Mouse (Mus musculus): ENCODE data around the gene Gm13271. TPM values are rescaled to one million over a fixed set of nuclear protein-coding genes. Genes with fewer than 3 reads are reported as not detected.

The Gm13271 gene
- polyA plus RNA-seq (2017; shearing (Covaris generic)), result not detected

DNA sequence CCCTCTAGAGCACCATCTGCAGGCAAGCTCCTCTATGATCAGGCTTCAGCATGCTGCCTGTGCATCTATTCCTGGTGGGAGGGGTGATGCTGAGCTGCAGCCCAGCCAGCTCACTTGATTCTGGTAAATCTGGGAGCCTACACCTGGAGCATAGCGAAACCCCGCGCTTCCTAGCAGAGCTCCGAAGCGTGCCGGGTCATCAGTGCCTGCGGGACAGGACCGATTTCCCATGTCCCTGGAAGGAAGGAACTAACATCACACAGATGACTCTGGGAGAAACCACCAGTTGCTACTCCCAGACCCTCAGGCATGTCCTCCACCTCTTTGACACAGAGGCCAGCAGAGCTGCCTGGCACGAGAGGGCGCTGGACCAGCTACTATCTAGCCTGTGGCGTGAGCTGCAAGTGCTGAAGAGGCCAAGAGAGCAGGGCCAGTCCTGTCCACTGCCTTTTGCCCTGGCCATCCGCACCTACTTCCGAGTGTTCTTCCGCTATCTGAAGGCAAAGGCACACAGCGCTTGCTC, at the start of gene Gm13271:
Gene Gm13271 (plus strand): TSS at position 51 of the 523 bp plus-strand sequence.

DNA sequence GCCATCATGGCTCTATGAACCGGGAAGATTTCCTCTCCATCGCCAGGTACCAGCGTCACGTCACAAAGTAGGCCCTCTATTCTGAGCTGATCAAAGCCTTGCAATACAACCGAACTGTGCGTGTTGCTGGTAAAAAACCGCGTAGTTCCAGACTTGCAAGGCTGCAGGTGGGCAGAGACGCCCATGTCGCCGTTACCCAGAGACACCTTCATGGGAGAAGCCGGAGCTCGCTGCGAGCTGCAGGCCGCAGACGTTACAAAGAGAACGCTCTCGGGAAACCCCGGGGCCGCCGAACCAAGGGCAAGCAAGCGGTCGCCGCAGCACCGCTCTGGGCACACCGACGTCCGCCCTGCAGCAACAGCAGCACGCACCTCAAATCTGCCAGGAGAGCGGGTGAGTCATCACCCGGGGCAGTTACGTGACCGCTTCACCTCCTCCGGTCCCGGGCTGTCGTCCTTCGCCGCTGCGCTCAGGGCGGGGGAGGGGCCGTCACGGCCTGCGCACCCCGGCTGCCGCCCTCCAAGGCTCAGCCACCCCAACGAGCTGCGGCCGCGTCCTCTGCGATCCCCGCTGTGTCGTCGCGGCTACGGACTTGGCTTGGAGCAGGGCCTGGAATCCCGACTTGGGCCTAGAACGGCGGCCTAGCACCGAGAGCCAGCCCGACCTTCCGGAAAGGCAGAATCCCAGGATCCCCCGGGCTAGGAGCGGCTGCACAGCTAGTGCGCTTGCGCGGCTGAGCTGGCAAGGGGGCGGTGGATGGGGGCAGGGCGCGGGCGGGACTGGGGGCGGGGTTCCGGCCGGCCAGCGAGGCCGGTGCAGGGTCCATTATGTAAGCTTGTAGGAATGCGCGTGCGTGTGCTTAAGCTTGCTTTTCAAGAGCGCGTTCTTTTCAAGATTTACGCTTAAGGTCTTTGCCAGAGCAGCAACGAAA, 32.6 kb upstream of the Gm13271 start, which contains the start of the genes Gm26566 and Klhl9:
Gene Gm26566 (plus strand): TSS at position 15 of the 931 bp plus-strand sequence.
Gene Klhl9 (minus strand): TSS at position 675 of the 931 bp plus-strand sequence.

DNA sequence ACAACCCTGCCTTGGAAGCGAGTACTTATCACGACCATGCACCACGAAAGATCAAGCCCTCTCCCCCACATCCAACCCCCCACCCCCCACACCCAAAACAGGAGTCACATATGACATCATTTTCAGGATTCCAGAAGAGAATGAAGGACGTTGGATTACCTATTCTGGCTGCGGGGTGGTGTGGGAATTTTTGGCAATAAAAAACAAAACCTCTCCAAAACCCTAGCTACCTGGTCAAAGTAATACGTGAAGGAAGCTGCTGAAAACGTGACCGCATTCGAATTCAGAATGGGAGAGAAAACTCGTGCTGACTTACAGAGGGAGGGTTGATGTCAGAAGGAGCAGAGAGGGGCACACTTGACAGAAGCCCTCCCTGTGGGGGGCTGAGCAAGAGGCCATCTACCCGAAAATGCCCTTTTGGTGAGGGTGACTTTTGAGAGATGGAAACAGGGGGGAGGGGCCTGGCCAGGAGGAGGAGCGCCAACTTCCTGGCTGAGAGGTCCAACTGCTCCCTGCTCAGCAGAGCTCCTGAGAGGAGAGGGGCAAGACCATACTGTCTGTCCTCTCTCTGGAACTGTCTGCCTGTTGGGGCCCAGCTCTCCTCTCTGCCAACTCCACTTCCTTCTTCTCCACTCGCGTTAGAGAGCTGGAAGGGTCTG, 5.1 kb downstream of the Gm13271 start, which contains the start of gene Gm13283:
Gene Gm13283 (plus strand): TSS at position 510 of the 659 bp plus-strand sequence.

DNA sequence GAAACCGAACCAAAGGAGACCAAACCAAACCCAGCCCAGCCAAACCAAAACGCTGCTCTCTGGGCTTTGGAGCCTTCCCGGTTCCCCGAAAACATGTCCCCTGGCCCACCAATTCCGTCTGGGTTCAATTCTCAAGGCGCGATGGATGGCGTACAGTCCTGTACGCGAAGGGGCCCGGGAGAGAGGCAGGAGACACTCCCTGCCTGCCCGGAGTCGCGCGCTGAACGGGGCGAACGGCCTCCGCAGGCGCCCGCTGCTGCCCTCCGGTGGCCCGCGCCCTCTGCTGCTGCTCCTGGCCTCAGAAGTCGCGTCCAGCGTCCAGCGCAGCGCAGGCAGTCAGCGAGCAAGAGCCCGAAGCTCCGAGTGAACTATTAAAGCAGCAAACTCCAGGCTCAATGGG, 18.9 kb downstream of the Gm13271 start, which contains the start of gene Gm13290:
Gene Gm13290 (plus strand): TSS at position 301 of the 400 bp plus-strand sequence.

DNA sequence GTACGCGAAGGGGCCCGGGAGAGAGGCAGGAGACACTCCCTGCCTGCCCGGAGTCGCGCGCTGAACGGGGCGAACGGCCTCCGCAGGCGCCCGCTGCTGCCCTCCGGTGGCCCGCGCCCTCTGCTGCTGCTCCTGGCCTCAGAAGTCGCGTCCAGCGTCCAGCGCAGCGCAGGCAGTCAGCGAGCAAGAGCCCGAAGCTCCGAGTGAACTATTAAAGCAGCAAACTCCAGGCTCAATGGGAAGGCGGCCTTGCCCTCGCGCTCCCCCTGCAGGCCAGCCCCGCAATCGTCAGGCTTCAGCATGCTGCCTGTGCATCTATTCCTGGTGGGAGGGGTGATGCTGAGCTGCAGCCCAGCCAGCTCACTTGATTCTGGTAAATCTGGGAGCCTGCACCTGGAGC, 22.0 kb downstream of the Gm13271 start, which contains the start of gene Gm13289:
Gene Gm13289 (plus strand): TSS at position 301 of the 400 bp plus-strand sequence.

DNA sequence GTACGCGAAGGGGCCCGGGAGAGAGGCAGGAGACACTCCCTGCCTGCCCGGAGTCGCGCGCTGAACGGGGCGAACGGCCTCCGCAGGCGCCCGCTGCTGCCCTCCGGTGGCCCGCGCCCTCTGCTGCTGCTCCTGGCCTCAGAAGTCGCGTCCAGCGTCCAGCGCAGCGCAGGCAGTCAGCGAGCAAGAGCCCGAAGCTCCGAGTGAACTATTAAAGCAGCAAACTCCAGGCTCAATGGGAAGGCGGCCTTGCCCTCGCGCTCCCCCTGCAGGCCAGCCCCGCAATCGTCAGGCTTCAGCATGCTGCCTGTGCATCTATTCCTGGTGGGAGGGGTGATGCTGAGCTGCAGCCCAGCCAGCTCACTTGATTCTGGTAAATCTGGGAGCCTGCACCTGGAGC, 24.9 kb downstream of the Gm13271 start, which contains the start of gene Gm13272:
Gene Gm13272 (plus strand): TSS at position 301 of the 400 bp plus-strand sequence.

DNA sequence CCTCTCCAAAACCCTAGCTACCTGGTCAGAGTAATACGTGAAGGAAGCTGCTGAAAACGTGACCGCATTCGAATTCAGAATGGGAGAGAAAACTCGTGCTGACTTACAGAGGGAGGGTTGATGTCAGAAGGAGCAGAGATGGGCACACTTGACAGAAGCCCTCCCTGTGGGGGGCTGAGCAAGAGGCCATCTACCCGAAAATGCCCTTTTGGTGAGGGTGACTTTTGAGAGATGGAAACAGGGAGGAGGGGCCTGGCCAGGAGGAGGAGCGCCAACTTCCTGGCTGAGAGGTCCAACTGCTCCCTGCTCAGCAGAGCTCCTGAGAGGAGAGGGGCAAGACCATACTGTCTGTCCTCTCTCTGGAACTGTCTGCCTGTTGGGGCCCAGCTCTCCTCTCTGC, 27.2 kb downstream of the Gm13271 start, which contains the start of gene Ifnz:
Gene Ifnz (plus strand): TSS at position 301 of the 400 bp plus-strand sequence.

DNA sequence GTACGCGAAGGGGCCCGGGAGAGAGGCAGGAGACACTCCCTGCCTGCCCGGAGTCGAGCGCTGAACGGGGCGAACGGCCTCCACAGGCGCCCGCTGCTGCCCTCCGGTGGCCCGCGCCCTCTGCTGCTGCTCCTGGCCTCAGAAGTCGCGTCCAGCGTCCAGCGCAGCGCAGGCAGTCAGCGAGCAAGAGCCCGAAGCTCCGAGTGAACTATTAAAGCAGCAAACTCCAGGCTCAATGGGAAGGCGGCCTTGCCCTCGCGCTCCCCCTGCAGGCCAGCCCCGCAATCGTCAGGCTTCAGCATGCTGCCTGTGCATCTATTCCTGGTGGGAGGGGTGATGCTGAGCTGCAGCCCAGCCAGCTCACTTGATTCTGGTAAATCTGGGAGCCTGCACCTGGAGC, 30.7 kb downstream of the Gm13271 start, which contains the start of gene Gm13276:
Gene Gm13276 (plus strand): TSS at position 301 of the 400 bp plus-strand sequence.

DNA sequence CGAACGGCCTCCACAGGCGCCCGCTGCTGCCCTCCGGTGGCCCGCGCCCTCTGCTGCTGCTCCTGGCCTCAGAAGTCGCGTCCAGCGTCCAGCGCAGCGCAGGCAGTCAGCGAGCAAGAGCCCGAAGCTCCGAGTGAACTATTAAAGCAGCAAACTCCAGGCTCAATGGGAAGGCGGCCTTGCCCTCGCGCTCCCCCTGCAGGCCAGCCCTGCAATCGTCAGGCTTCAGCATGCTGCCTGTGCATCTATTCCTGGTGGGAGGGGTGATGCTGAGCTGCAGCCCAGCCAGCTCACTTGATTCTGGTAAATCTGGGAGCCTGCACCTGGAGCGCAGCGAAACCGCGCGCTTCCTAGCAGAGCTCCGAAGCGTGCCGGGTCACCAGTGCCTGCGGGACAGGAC, 33.7 kb downstream of the Gm13271 start, which contains the start of gene Gm13277:
Gene Gm13277 (plus strand): TSS at position 231 of the 400 bp plus-strand sequence.

DNA sequence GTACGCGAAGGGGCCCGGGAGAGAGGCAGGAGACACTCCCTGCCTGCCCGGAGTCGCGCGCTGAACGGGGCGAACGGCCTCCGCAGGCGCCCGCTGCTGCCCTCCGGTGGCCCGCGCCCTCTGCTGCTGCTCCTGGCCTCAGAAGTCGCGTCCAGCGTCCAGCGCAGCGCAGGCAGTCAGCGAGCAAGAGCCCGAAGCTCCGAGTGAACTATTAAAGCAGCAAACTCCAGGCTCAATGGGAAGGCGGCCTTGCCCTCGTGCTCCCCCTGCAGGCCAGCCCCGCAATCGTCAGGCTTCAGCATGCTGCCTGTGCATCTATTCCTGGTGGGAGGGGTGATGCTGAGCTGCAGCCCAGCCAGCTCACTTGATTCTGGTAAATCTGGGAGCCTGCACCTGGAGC, 36.6 kb downstream of the Gm13271 start, which contains the start of gene Gm13278:
Gene Gm13278 (plus strand): TSS at position 301 of the 400 bp plus-strand sequence.

DNA sequence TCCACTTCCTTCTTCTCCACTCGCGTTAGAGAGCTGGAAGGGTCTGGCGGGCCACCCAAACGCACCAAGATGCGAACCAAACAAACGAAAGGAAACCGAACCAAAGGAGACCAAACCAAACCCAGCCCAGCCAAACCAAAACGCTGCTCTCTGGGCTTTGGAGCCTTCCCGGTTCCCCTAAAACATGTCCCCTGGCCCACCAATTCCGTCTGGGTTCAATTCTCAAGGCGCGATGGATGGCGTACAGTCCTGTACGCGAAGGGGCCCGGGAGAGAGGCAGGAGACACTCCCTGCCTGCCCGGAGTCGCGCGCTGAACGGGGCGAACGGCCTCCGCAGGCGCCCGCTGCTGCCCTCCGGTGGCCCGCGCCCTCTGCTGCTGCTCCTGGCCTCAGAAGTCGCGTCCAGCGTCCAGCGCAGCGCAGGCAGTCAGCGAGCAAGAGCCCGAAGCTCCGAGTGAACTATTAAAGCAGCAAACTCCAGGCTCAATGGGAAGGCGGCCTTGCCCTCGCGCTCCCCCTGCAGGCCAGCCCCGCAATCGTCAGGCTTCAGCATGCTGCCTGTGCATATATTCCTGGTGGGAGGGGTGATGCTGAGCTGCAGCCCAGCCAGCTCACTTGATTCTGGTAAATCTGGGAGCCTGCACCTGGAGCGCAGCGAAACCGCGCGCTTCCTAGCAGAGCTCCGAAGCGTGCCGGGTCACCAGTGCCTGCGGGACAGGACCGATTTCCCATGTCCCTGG, 39.4 kb downstream of the Gm13271 start, which contains the start of gene Gm13275:
Gene Gm13275 (plus strand): TSS at position 552 of the 740 bp plus-strand sequence.

DNA sequence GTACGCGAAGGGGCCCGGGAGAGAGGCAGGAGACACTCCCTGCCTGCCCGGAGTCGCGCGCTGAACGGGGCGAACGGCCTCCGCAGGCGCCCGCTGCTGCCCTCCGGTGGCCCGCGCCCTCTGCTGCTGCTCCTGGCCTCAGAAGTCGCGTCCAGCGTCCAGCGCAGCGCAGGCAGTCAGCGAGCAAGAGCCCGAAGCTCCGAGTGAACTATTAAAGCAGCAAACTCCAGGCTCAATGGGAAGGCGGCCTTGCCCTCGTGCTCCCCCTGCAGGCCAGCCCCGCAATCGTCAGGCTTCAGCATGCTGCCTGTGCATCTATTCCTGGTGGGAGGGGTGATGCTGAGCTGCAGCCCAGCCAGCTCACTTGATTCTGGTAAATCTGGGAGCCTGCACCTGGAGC, 42.4 kb downstream of the Gm13271 start, which contains the start of gene Gm13279:
Gene Gm13279 (plus strand): TSS at position 301 of the 400 bp plus-strand sequence.

DNA sequence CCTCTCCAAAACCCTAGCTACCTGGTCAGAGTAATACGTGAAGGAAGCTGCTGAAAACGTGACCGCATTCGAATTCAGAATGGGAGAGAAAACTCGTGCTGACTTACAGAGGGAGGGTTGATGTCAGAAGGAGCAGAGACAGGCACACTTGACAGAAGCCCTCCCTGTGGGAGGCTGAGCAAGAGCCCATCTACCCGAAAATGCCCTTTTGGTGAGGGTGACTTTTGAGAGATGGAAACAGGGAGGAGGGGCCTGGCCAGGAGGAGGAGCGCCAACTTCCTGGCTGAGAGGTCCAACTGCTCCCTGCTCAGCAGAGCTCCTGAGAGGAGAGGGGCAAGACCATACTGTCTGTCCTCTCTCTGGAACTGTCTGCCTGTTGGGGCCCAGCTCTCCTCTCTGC, 44.7 kb downstream of the Gm13271 start, which contains the start of gene Gm13285:
Gene Gm13285 (plus strand): TSS at position 301 of the 400 bp plus-strand sequence.

DNA sequence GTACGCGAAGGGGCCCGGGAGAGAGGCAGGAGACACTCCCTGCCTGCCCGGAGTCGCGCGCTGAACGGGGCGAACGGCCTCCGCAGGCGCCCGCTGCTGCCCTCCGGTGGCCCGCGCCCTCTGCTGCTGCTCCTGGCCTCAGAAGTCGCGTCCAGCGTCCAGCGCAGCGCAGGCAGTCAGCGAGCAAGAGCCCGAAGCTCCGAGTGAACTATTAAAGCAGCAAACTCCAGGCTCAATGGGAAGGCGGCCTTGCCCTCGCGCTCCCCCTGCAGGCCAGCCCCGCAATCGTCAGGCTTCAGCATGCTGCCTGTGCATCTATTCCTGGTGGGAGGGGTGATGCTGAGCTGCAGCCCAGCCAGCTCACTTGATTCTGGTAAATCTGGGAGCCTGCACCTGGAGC, 48.3 kb downstream of the Gm13271 start, which contains the start of gene Gm13287:
Gene Gm13287 (plus strand): TSS at position 301 of the 400 bp plus-strand sequence.

Other genes starting within 250 kb of the Gm13271 start
- 0.69 TPM for gene Ifnb1, start 232.1 kb upstream of the Gm13271 start, polyA plus RNA-seq (2017; shearing (Covaris generic))
- gene Ifna15, start 196.6 kb upstream of the Gm13271 start, polyA plus RNA-seq (2017; shearing (Covaris generic)), result not detected
- gene Ifna14, start 183.1 kb upstream of the Gm13271 start, polyA plus RNA-seq (2017; shearing (Covaris generic)), result not detected
- not detected for gene Ifna9, start 162.5 kb upstream of the Gm13271 start, polyA plus RNA-seq (2017; shearing (Covaris generic))
- gene Ifna12, start 151.5 kb upstream of the Gm13271 start, polyA plus RNA-seq (2017; shearing (Covaris generic)), result not detected
- not detected for gene C87499, start 120.5 kb upstream of the Gm13271 start, polyA plus RNA-seq (2017; shearing (Covaris generic))
- not detected for gene Ifna13, start 110.4 kb upstream of the Gm13271 start, polyA plus RNA-seq (2017; shearing (Covaris generic))
- not detected for gene Ifna16, start 77.9 kb upstream of the Gm13271 start, polyA plus RNA-seq (2017; shearing (Covaris generic))
- gene Ifna2, start 71.0 kb upstream of the Gm13271 start, polyA plus RNA-seq (2017; shearing (Covaris generic)), result not detected
- gene Ifnab, start 63.5 kb upstream of the Gm13271 start, polyA plus RNA-seq (2017; shearing (Covaris generic)), result not detected
- 0.74 TPM for gene Gm26566, start 33.1 kb upstream of the Gm13271 start, polyA plus RNA-seq (2017; shearing (Covaris generic))
- 15.4 TPM for gene Klhl9, start 32.4 kb upstream of the Gm13271 start, polyA plus RNA-seq (2017; shearing (Covaris generic))
- not detected for gene Gm13283, start 5.3 kb downstream of the Gm13271 start, polyA plus RNA-seq (2017; shearing (Covaris generic))
- gene Gm13290, start 19.0 kb downstream of the Gm13271 start, polyA plus RNA-seq (2017; shearing (Covaris generic)), result not detected
- not detected for gene Gm13289, start 22.1 kb downstream of the Gm13271 start, polyA plus RNA-seq (2017; shearing (Covaris generic))
- not detected for gene Gm13272, start 25.0 kb downstream of the Gm13271 start, polyA plus RNA-seq (2017; shearing (Covaris generic))
- 0.28 TPM for gene Ifnz, start 27.3 kb downstream of the Gm13271 start, polyA plus RNA-seq (2017; shearing (Covaris generic))
- gene Gm13276, start 30.8 kb downstream of the Gm13271 start, polyA plus RNA-seq (2017; shearing (Covaris generic)), result not detected
- gene Gm13277, start 33.8 kb downstream of the Gm13271 start, polyA plus RNA-seq (2017; shearing (Covaris generic)), result not detected
- not detected for gene Gm13278, start 36.7 kb downstream of the Gm13271 start, polyA plus RNA-seq (2017; shearing (Covaris generic))
- gene Gm13275, start 39.6 kb downstream of the Gm13271 start, polyA plus RNA-seq (2017; shearing (Covaris generic)), result not detected
- gene Gm13279, start 42.5 kb downstream of the Gm13271 start, polyA plus RNA-seq (2017; shearing (Covaris generic)), result not detected
- gene Gm13285, start 44.8 kb downstream of the Gm13271 start, polyA plus RNA-seq (2017; shearing (Covaris generic)), result 1.1 TPM
- not detected for gene Gm13287, start 48.4 kb downstream of the Gm13271 start, polyA plus RNA-seq (2017; shearing (Covaris generic))
- gene Gm13288, start 50.7 kb downstream of the Gm13271 start, polyA plus RNA-seq (2017; shearing (Covaris generic)), result not detected
- gene Ifna7, start 61.4 kb downstream of the Gm13271 start, polyA plus RNA-seq (2017; shearing (Covaris generic)), result not detected
- gene Ifna11, start 65.1 kb downstream of the Gm13271 start, polyA plus RNA-seq (2017; shearing (Covaris generic)), result not detected
- gene Ifna6, start 72.5 kb downstream of the Gm13271 start, polyA plus RNA-seq (2017; shearing (Covaris generic)), result not detected
- gene Ifna5, start 80.7 kb downstream of the Gm13271 start, polyA plus RNA-seq (2017; shearing (Covaris generic)), result not detected
- not detected for gene Ifna4, start 87.0 kb downstream of the Gm13271 start, polyA plus RNA-seq (2017; shearing (Covaris generic))
- gene Ifna1, start 95.2 kb downstream of the Gm13271 start, polyA plus RNA-seq (2017; shearing (Covaris generic)), result not detected
- not detected for gene Ifne, start 125.3 kb downstream of the Gm13271 start, polyA plus RNA-seq (2017; shearing (Covaris generic))